Mouse (Mus musculus): ENCODE results near the gene Kcnip1.

- TF ChIP-seq CTCF (IDR thresholded peaks at IDR 0.05; ENCODE audit: borderline replicate concordance, control insufficient read depth, extremely low read depth, insufficient read depth, low read length, poor library complexity) (no peak), POLR2A (IDR thresholded peaks at IDR 0.05; ENCODE audit: control insufficient read depth, extremely low read depth, insufficient read depth, low read length, poor library complexity) (no peak)
These were observed 48.7 kb downstream of the Kcnip1 start for GRCm38 (mm10) chr11:33944067-33944785.
